Mouse (Mus musculus) layer of hippocampus, postnatal 36 days (tissue): ENCODE measurements around the gene Dapk2. TPM values are rescaled to one million over a fixed set of nuclear protein-coding genes. Genes with fewer than 3 reads are reported as not detected.

Experiments
- DNase-seq, 2 experiments: peaks; one replicate each; pipeline ENCODE4 v3.0.0; 2022
- total RNA-seq, 2 experiments: library from RNA; stranded (reverse); gene quantifications; 2 replicates each; pipeline ENCODE4 v1.2.3; 2021

Dapk2 gene
- total RNA-seq, 2 experiments from 2014 or later = 0.90 to 0.91 TPM

GRCm38 (mm10) chr9:66189026-66189425, 31.0 kb downstream of the Dapk2 start:
- DNase-seq = no peak

GRCm38 (mm10) chr9:66194003-66194402, 36.0 kb downstream of the Dapk2 start:
- no peak for DNase-seq

DNA sequence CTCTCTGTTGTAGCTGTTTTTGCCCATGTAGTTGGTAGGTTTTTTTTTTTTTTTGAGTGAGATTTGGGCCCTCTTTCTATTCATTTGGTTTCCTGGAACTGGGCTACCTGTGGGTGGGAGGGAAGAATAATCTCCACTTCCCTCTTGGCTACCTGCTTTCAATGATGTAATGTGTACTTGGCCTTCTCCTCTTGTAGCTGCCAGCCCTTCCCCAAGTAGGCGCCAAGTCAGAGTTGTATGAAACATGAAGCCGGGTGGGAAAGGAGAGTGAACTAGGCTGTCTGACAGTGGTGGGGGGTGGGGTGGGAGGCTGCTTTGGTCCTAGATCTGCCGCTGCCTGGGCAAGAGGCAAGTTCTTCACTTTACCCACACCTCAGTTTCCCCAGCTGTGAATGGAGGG, 38.5 kb downstream of the Dapk2 start:
- DNase-seq = no peak

DNA sequence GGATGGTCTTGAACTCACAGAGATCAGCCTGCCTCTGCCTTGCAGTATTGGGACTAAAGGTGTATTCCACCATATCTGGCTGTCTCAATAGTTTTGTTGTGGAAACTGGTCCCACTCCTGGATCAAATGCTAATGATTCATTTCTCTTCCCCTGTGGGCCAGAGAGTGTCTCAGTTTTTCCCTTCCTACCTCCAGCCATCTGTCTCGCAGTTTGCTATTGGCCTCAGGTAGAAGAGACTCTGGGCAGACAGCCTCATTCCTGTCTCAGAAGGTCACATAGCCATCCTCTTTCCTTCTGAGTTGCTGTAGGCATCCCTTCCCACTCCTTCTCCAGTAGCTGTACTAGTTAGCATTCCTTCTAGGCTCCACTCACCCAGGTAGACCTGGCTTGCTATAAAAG, 40.5 kb downstream of the Dapk2 start:
- DNase-seq = no peak

DNA sequence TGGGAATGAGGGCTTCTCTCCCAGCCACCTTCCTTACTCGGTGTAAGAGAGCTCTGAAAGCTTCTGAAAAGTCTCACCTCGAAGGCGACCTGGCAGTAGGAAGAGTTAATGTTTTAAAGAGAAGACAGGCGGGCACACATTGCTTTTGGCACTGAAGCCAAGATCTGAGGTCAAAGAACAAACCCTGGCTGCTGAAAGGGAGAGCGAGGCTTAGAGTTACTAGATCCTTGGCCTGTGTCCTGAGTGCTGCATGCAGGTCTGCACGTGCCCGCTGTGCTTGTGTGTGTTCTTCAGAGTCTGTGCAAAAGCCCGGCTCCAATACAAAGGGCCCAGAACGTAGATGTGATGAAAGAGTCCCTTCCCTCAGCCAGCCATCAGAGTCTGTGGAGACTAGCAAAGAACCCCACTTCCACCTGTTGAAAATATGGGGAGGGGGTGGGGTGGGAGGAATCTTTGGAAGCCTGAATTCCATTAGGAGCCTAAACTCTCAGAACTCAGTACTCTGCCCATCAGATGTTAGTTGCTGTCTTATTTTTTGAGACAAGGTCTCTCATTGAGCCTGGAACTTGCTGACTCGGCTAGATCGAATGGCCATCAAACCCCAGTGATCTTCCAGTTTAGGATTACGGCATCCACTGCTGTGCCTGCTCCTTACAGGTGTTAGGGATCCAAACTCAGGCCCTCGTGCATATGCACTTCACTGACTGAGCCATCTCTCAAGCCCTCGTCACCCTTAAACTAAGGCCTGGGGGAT, 41.8 kb downstream of the Dapk2 start:
- DNase-seq = no peak

DNA sequence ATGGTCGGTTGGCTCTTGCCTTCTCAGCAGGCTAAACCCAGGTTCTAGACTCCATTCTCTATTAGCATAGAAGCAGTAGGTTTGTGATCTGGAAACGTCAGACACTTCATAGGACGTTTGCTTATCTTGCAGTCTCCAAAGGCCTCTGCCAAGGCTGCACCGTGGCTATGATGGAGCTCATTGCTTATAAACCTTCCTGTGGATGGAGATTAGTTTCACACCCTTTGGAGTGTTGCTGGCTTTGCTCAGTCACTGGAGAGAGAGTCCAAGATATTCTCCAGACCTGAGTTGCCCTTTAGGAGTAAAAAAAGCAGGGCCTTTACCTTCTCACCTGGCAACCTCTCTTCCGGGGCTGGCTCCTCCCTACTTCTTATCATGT, 42.4 kb downstream of the Dapk2 start:
- DNase-seq = no peak

DNA sequence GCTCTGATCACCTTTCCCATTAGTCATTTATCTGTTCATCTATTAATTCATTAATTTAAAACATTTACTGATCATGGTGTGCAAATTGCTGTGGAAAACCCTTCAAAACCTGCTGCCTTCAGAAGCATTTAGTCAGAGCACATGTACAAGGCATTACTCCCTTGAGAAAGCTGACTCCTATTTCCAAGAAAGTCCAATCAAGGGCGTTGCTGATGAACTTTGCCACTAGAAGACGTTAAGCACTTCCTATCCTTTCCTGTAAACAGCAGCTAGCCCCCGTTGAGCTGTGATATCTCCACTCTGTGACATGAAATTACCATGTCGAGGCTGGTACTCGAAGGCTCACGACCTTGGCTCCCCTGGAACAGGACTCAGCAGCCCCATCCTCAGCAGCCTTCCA, 43.6 kb downstream of the Dapk2 start:
- DNase-seq = no peak

DNA sequence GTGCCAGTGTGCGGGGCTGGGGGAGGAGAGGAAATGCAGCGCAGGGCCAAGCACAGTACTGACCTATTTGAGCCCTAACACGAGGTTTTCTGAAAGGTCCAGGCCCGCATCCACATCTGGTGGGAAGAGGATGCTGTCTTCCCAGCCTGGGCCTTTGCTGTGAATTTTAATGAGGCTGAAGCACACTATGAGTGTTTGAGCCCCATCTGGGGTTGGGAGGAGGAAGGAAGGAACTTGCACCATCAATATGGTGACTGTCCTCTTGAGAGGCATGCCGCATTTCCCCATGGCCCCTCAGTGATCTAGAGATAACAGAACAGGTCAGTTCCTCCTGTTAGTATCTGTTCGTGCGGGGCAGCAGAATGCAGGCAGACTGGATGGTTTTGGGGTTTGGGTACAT, 44.4 kb downstream of the Dapk2 start:
- DNase-seq = no peak

GRCm38 (mm10) chr9:66205702-66206101, 47.7 kb downstream of the Dapk2 start:
- DNase-seq = peak; percentile 20 to 35

DNA sequence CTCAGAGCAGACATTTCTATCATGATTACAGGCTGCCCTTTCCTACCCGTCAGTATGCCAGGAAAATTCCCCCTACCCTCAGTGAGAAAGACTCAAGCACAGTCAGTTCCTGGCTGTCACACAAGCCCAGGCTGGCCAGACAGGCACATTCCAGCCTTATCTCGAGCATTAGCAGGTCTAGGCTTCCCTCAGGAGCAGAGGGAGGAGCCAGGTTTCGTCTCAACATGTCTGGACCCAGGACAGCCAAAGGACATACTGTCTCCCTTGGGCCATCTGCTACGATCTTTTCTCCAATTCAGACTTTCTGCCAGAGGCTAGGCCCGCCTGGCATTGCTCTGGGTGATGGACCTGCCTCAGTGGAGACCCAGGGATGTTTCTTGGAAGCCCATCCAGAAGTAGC, 48.8 kb downstream of the Dapk2 start:
- no peak for DNase-seq

GRCm38 (mm10) chr9:66211420-66211819, 53.4 kb downstream of the Dapk2 start:
- DNase-seq = no peak

DNA sequence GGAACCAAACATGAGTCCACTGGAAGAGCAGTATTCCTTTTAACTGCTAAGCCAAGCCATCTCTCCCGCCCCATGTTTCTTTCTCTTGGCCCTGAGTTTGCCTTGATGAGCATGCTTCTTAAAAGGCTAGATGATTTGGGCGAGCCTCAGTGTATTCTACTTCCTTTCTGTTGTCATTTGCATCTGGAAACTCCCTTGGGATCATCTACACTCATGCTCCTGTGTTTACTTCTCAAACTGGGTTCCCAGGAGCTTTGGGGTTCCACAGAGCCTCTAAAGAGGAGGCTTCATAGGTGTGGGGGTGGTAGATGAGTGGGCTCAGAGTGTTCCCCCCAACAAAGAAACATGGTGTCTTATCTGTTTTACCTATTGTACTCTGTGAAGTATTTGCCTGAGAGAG, 54.1 kb downstream of the Dapk2 start:
- no peak for DNase-seq

GRCm38 (mm10) chr9:66212802-66213201, 54.8 kb downstream of the Dapk2 start:
- DNase-seq = no peak

GRCm38 (mm10) chr9:66213386-66214032, 55.5 kb downstream of the Dapk2 start:
- DNase-seq = no peak

DNA sequence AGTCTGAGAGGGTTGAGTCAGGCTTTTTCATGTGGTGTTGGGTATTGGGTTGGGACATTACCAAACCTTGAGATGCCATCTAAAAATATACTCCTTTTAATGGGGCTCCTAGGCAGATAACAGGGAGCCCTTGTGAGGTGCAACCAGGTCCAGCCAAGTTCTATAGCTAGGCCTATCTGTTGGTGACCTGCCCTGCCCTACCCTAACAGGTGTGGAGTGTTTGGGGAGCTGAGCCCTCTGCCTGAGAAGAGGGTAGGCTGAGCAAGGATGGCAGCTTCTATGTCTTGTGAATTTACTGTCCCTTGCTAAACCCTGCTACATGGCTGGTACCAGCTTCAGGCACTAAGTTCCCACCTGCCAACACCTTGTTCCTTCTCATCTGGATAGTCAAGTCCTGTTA, 57.5 kb downstream of the Dapk2 start:
- DNase-seq = no peak

GRCm38 (mm10) chr9:66217970-66218369, 59.9 kb downstream of the Dapk2 start:
- no peak for DNase-seq

- no peak for DNase-seq
These were observed 61.1 kb downstream of the Dapk2 start for GRCm38 (mm10) chr9:66218917-66219725.

GRCm38 (mm10) chr9:66223872-66224271, 65.8 kb downstream of the Dapk2 start:
- DNase-seq = no peak

GRCm38 (mm10) chr9:66225737-66226485, 67.9 kb downstream of the Dapk2 start:
- DNase-seq = no peak

DNA sequence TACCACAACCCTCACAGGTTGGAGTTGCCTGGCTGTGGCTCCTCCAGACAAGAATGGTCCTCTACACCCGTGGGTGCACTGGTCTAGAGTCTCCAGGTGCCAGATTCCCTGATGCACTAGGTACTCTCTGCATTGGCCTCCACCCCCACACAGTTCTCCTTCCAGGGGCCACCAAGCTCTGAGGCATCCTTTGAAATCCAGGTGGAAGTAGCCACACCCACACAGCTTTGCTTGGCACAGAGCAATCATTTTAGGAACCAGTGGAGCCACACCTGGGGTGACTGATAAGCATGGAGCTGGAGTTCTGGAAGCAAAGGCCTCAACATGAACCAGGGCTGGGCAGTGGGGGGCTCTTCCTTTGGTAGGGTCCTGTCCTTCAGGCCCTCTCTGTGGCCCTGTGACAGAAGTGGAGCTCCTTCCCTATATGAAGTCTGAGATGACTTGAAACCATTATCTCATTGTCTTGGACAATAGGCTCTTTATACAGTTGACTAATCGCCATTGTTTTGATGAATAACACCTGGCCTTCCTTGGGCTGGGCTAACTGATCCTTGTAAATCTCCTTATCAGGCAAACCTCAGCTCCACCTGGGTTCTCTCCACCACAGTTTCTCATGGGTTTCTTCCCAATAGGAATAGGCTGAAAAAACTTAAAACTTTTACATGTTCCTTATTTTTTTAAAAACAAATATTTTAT, 70.6 kb downstream of the Dapk2 start:
- no peak for DNase-seq

- DNase-seq = no peak
These were observed 73.9 kb downstream of the Dapk2 start for GRCm38 (mm10) chr9:66231820-66232479.

DNA sequence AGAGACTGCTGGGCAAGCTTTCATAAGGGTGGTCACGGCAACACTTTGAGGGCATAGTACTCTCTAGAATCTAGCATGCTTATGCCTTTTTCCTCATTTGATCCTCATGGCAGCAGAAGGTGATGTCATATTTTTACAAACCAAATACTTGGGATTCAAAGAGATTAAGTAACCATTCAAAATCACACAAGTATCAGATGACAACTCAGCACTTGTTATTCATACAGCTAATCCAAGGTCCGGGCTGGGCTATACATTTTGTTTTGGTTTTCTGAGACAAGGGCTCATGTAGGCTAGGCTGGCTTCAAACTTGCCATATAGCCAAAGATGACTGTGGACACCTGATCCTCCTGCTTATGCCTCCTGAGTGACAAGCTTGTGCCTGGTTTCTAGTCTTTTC, 78.6 kb downstream of the Dapk2 start:
- no peak for DNase-seq
